Mouse (Mus musculus) ES-E14 (cell line): ENCODE measurements around the gene Nol3. TPM values are rescaled to one million over a fixed set of nuclear protein-coding genes. Genes with fewer than 3 reads are reported as not detected.
A peak's percentile ranks its signal among the peaks of the same experiment; 100 is the strongest.

Source experiments
- DNase-seq: peaks from one replicate; pipeline ENCODE4 v3.0.0-alpha.2; 2013; ENCODE audit warnings: low read depth, low spot score
- H3K27ac ChIP-seq: 2 replicates; pipeline ENCODE4 v1.5.1; 2012; ENCODE audit warnings: low read depth, mild to moderate bottlenecking, low read length, moderate library complexity, mixed read lengths; ENCODE audit not compliant: poor library complexity, insufficient read depth, severe bottlenecking
- H3K36me3 ChIP-seq: 2 replicates; pipeline ENCODE4 v1.6.1; 2012; ENCODE audit warnings: mild to moderate bottlenecking, low read length, moderate library complexity, mixed read lengths; ENCODE audit not compliant: control insufficient read depth, poor library complexity, insufficient read depth, severe bottlenecking
- H3K4me1 ChIP-seq, 2 experiments: fragments of 150-350 bp in 1 of 2; sonication (generic) in 1 of 2; 2 replicates each; pipeline ENCODE4 v1.6.1; 2012; ENCODE audit warnings: low read length in 2 of 2, mild to moderate bottlenecking in 1 of 2, mixed read lengths in 1 of 2; ENCODE audit not compliant: control insufficient read depth in 2 of 2, insufficient read depth in 2 of 2, poor library complexity in 1 of 2
- H3K4me3 ChIP-seq, 2 experiments: fragments of 150-350 bp in 1 of 2; sonication (generic) in 1 of 2; 2 replicates each; pipeline ENCODE4 v1.5.1; 2012; ENCODE audit warnings: low read length in 2 of 2, low read depth in 1 of 2, mild to moderate bottlenecking in 1 of 2, mixed read lengths in 1 of 2; ENCODE audit not compliant: insufficient read depth in 1 of 2, poor library complexity in 1 of 2, severe bottlenecking in 1 of 2
- H3K9ac ChIP-seq: 2 replicates; pipeline ENCODE4 v1.6.1; 2012; ENCODE audit warnings: low read depth, mild to moderate bottlenecking, low read length, mixed read lengths; ENCODE audit not compliant: poor library complexity, insufficient read depth, severe bottlenecking
- H3K9me3 ChIP-seq: fragments of 150-350 bp; sonication (generic); 2 replicates; pipeline ENCODE4 v1.6.1; 2012; ENCODE audit warnings: low read depth, mild to moderate bottlenecking, low read length; ENCODE audit not compliant: control insufficient read depth, insufficient read depth
- CHD2 ChIP-seq: IDR thresholded peaks from 2 replicates; pipeline ENCODE4 v1.6.1; 2014; ENCODE audit warnings: mild to moderate bottlenecking, low read depth, low read length, inconsistent platforms
- HCFC1 ChIP-seq: IDR thresholded peaks from 2 replicates; pipeline ENCODE4 v1.6.1; 2012; ENCODE audit warnings: low read length, inconsistent platforms, borderline replicate concordance; ENCODE audit not compliant: insufficient read depth
- MAFK ChIP-seq: IDR thresholded peaks from 2 replicates; pipeline ENCODE4 v1.6.1; 2014; ENCODE audit warnings: mild to moderate bottlenecking, low read depth, low read length, inconsistent platforms; ENCODE audit not compliant: insufficient read depth
- ZC3H11A ChIP-seq: IDR thresholded peaks from 2 replicates; pipeline ENCODE4 v1.6.1; 2012; ENCODE audit warnings: low read depth, mild to moderate bottlenecking, inconsistent platforms, low read length, borderline replicate concordance
- ZNF384 ChIP-seq: IDR thresholded peaks from 2 replicates; pipeline ENCODE4 v1.6.1; 2012; ENCODE audit warnings: low read depth, low read length, inconsistent platforms
- in situ Hi-C, 2 experiments: fragments of 600-800 bp; cut with MboI; formaldehyde crosslinking; loops; one replicate each; pipeline ENCODE4 v1.15.1; 2025; ENCODE audit warnings: low sequenced_read_pairs in 2 of 2, inconsistent platforms in 1 of 2; ENCODE audit not compliant: unreplicated experiment in 2 of 2
- total RNA-seq: library from RNA; depleted of rRNA; stranded (reverse); fragments of 300-350 nt; gene quantifications from 2 replicates; pipeline ENCODE4 v1.2.3, GENCODE M21; 2012

The Nol3 gene
- total RNA-seq, 1 experiment: 1.0 TPM

- Histone ChIP-seq H3K4me3 (no peak overlapping the region), H3K36me3 (peaks cover 25% of the 10 kb centered on the region), H3K27ac (no peak overlapping the region), H3K9ac (no peak overlapping the region), H3K4me1 (peaks cover 12 to 22% of the 10 kb centered on the region in 2 experiments), H3K9me3 (no peaks in the 10 kb centered on the region)
- TF ChIP-seq CHD2 (no peak), HCFC1 (no peak), ZNF384 (no peak), ZC3H11A (no peak), MAFK (no peak)
- in situ Hi-C loops: no loop called here
- no peak for DNase-seq
Observed at GRCm38 (mm10) chr8:105235206-105235605, 40.7 kb upstream of the Nol3 start.

DNA sequence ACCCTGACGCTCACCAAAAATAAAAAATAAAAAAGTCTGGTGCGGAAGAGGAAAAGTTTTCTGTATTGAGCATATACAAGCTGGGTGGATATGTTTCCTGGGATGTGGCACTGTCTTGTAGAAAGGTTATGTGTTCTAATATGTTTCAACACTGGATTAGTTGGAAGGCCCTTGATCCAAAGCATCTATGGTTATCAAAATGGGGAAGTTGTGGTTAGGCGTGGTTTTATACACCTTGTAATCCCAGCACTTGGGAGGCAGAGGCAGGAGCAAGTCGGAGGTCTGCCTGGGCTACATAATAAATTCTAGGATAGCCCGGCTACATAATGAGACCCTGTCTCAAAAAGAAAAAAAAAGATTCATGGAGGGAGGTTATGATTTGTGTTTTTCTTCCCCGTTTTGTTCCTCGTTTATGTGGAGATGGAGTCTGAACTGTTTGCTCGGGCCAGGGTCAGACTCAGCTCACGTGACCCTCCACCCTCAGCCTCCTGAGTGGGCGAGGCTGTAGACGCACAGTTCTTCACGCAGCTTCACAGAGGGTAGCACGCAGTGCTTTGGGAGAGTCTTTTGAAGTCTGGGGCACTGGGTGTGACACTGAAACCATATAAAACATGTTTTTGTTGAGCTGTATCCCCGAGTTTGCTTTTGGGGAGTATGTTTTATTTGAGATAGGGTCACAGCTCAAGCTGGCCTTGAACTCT is 38.3 kb upstream of the Nol3 start:
- TF ChIP-seq ZNF384 (0 out of 2 replicates have a peak, but pooled peaks have one; percentile 20), HCFC1 (no peak)
- in situ Hi-C loops: no loop called here
- H3K4me1 ChIP-seq: peaks cover 7% of the 10 kb centered on the region in 2 experiments
- no peak for DNase-seq
- H3K9me3 ChIP-seq: no peaks in the 10 kb centered on the region
- H3K27ac ChIP-seq: no peak overlapping the region
- H3K4me3 ChIP-seq: no peak overlapping the region
- no peak overlapping the region for H3K9ac ChIP-seq
- H3K36me3 ChIP-seq: peaks cover 36% of the 10 kb centered on the region

DNA sequence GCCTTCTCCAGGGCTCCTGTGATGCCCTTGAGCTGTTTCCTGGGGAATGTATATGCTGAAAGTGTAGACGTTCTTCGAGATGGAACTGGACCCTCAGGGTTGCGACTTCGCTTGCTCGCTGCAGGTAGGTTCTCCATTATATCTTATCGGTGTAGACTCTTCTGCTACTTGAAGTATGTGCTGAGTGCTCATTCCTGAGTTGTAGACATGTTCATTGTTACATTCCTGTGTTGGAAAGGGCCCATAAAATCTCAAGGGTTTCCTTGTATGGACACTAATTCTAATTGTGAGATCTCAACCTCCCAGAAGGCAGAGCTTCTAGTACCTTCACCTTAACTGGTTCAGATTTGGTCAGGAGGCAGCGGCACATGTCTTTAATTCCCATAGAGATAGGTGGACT is 34.9 kb upstream of the Nol3 start:
- no peak overlapping the region for H3K27ac ChIP-seq
- no peak overlapping the region for H3K4me3 ChIP-seq
- no peaks in the 10 kb centered on the region for H3K9me3 ChIP-seq
- in situ Hi-C loops: no loop called here
- no peak for DNase-seq
- TF ChIP-seq HCFC1 (no peak), ZNF384 (no peak), CHD2 (no peak), MAFK (no peak), ZC3H11A (no peak)
- peaks cover 39% of the 10 kb centered on the region for H3K36me3 ChIP-seq
- no peak overlapping the region for H3K9ac ChIP-seq
- H3K4me1 ChIP-seq: peaks cover 0 to 3% of the 10 kb centered on the region in 2 experiments; a peak in 2 of 4 replicates

- DNase-seq: no peak
- no peak for TF ChIP-seq HCFC1
- H3K36me3 ChIP-seq: peaks cover 52% of the 10 kb centered on the region
- no peak overlapping the region for H3K9ac ChIP-seq
- H3K27ac ChIP-seq: no peak overlapping the region
- H3K4me1 ChIP-seq: peaks cover 0 to 8% of the 10 kb centered on the region in 2 experiments; a peak in 2 of 4 replicates
- in situ Hi-C loops: loop anchor here in 1 of 2 experiments (25.0 kb wide), 1 partner anchor 615 kb away; the partner anchor contains the start of genes Ciao2b and Rrad
- no peaks in the 10 kb centered on the region for H3K9me3 ChIP-seq
- H3K4me3 ChIP-seq: no peak overlapping the region
Observed at GRCm38 (mm10) chr8:105251954-105252353, 24.0 kb upstream of the Nol3 start.
